Mouse (Mus musculus) brain, embryonic 18.5 days (tissue): ENCODE data around the gene Calcoco1.

ENCODE experiments used
- DNase-seq: peaks from one replicate; pipeline ENCODE4 v3.0.0-alpha.2; 2012; ENCODE audit warnings: low read depth, low spot score

Gene Calcoco1

DNA sequence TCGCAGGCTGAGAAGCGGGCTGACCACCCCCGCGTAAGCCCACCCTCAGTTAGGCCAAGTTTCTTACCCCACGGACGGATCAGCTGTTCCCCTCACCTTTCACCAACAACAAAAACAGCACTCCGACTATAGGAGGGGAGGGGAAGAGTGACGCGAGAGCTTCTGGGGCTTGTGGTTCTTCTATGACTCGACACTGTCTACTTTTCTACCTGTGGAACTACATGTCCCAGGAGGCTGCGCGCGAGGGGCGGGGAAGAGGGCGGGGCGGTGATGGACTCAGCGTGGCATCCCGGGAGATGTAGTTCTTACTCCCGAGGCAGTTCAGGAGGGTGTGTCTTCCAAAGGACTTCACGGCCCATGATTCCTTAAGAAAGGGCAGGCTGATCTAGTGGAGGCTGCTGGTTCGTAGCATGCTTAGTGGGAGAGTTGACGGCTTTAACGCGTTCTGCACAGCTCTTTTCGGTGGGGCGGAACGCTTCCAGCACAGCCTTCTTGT lies at the start of gene Calcoco1:
Gene Calcoco1 (minus strand): TSS at position 199 of the 496 bp plus-strand sequence.
- peak; percentile 97 for DNase-seq

GRCm38 (mm10) chr15:102770866-102771265 lies 48.9 kb upstream of the Calcoco1 start:
- no peak for DNase-seq

DNA sequence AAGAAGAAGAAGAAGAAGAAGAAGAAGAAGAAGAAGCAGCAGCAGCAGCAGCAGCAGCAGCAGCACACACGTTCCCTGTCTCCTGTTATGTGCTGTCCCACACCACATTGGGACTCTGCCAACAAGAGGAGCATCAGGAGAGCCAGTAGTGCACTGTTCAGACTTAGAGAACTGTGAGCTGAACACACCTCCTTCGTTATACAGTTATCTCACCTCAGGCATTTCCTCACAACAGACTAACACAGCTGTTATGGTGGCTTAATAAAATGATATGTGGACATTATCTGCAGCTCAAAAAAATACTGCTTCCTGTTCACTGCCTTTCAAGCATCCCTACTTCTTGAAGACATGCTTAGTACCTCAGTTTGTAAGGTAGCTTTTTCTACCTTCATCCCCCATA lies 43.2 kb upstream of the Calcoco1 start:
- DNase-seq = no peak

DNA sequence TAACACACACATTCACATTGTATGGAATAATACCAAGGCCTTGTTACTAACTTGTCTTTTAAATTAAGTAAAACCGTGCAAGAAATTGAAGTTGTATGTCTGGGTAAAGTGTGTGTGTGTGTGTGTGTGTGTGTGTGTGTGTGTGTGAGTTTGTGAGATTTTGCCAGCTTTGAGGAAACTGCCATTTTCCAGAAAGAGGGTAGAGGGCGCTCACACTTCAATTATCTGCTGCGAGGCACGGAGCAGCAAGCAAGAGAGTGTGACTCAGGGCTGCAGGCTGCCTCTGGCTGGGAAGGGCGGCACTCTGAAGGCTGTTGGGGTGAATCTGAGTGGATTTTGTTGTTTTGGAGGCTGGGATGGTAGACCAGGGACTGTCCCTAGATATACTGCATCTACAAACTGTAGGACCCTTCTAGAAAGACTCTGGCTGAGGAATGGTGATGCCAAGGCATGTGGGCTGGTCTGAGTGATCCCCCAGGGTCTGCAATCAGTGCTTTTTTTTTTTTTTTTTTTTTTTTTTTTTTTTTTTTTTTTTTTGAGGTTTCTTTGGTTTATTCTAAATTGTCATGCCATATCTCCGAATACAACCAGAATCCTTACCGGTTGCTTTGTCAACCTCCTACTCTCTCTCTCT lies 39.9 kb upstream of the Calcoco1 start:
- DNase-seq = no peak

- DNase-seq = no peak
Observed at GRCm38 (mm10) chr15:102757686-102758085, 35.7 kb upstream of the Calcoco1 start.

GRCm38 (mm10) chr15:102755053-102755452 lies 33.1 kb upstream of the Calcoco1 start:
- DNase-seq = no peak

DNA sequence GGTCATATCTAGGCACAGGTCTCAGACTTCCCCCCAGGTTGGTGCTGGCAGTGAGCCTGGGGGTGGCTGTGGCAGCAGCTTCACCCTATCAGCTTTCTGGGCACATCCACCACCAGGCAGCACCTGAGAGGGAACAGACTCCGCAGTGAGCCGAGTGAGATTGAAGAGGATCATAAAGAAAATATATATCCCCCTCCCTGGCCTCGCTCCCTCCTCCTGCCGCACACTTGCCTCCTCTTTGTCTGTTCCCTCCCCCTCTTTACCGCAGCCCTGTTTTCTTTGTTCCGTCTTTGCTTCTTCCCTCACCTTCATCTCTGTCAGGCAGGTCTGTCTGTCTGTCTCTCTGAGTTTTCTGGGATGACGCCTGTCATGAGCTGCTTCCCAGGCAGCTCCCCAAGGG lies 32.4 kb upstream of the Calcoco1 start:
- DNase-seq = no peak

DNA sequence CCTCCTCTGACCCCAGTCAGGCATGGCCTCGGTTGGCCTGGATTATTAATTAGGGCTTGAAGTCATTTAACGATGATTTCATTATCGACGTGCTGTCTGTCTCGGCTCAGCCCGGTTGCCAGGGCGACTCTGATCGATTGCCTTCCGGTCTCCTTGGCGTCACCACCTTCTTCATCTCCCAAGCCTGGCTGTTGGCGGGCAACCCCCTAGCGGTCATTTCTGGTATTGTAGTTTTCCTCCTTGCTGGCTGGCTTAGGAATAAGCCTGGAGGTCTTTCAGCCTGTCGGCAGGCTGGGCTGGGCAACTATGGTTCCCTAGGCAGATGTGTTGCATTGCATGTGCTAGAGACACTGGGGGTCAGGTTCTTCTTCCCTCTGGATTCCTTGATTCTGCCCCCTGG lies 31.2 kb upstream of the Calcoco1 start:
- DNase-seq = no peak

DNA sequence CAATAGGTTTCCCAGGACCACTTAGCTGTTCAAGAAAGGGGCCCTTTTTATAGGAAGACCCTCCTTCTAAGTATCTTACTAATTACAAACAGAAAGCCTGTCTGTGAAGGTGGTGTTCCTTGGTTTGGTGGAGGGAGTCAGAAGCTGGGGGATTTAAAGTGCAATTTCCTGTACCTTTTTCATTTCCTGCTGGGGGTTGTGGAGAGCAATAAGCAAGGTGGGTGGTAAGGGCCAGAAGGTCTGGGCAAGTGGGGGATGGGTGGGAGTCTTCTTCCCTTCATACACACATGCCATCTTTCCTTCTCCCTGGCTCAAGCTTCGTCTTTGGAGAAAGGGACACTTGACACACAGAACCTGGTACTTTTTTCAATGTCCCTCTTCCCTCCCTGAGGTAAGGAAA lies 30.2 kb upstream of the Calcoco1 start:
- DNase-seq = no peak

DNA sequence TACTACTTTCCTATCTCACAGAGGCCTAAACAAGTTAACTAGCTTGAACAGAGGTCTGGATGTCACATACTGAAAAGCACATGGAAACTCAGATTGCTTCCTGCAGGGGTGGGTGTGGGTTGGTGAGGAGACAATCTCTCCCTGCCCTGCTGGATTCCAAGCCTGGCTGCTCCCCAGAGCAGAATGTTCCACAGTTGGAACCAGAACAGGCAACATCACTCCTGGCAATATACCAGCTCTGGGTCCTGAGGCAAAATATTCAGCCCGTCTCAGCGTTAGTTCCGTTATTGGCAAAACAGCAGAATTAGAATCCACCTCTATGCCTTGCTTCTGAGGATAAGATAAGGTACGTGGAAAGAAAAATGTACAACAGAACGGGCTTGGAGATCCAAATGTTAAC lies 28.3 kb upstream of the Calcoco1 start:
- DNase-seq = no peak

DNA sequence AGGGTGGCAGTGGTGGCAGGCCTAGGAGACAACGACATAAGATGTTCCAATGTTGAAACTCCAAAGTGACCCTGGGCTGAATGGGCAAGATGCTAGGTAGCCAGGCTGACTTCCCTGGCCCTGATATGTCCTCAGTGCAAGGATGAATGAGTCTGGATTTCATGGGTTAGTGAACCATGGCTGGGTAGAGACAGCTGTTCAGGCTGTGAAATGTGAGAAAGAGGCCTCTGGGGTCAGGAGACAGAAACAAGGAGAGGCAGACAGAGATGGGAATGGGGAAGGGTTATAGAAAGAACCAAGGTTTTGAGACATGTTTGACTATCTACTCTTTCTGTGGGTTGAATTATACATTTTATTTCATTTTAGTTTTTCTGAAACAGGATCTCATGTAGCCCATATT lies 27.1 kb upstream of the Calcoco1 start:
- no peak for DNase-seq

DNA sequence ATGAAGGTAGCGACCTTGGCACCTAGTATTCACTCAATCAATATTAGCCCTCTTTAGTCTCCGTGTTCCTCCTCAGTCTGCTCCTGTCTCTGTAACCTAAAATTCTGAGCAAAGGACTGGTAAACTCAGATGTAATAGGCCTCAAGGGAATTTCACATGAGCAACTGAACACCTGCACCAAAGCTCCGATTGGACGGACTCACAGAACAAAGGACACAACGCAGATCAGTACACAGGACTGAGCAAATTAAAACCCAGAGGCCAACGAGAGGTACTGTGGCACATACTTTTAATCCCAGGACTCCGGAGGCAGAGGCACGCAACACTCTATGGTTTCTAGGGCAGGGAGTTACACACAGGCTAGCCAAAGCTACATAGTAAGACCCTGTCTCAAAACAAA lies 25.9 kb upstream of the Calcoco1 start:
- DNase-seq = no peak

DNA sequence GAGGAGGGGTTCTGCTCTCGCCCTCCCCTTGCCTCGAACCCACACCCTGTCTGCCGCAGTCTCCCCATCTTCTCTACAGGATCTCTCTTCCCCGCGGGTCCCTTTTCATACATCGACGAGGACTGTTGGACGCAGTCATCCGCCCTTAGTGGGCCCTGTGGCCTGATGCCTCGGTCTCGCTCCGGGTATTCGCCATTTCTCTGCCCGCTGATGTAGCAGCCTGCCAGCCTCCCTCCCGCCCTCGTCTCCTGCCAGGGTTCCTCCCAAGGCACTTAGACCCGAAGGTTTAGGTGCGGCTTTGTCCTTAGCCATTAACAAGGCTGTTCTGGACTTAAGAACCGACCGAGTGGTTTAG lies 25.3 kb upstream of the Calcoco1 start:
- DNase-seq = no peak

GRCm38 (mm10) chr15:102746488-102747285 lies 24.7 kb upstream of the Calcoco1 start:
- DNase-seq = no peak

- peak; percentile 72 for DNase-seq
Observed at GRCm38 (mm10) chr15:102746126-102746487, 24.1 kb upstream of the Calcoco1 start.

DNA sequence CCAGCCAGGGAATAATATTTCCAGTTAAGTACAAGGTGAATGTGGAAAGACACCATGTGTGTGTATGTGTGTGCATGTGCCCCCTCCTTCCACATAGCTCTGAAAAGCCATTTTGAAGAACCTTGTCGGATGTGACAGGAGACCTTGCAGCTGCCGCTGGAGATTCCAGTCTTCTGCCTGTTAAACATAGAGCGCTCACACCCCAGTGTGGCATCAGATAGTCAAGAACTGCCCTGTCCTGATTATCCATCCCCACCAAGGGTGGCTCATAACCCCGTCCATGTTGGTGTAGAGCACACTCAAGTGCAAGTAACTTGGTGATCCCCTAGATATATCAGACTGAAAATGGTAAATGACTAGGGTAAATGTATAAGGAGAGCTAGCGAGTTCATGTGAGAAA lies 23.4 kb upstream of the Calcoco1 start:
- DNase-seq = no peak

DNA sequence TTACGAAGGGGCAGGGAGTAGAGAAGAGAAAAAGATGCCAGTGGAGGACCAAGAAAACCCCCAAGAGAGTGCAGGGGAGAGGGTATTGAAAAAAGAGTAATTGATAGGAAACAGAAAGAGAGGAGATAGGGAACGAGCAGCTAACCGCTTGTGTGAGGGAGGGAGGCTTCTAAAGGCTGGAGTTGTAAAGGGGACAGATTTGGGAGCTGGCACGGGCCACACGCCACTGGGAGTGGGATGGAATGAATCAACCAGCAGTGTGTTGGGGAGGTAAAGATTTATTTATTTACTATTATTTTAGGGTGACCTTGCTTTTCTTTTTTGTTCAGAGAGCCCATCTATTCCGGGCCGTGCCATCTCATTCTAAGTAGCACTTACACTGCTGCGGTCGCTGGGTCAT lies 22.9 kb upstream of the Calcoco1 start:
- no peak for DNase-seq

DNA sequence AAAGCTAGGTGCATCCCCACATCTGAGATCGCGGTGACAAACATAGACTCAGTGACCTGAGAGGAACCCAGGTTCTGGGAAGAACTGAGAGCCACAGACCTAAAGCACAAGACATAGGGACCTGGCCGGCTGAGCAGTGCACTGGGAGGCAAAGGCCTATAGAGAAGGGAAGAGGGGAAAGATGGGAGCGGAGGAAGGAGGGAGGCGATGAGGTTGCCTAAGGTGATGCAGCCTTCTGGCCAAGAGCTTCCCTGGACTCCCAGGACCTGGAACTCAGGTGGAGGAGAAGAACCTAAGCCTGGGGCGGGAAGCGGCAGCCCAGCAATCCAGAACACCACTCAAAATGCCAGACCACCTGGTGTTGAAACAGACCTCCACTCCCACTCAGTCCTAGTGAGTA lies 22.4 kb upstream of the Calcoco1 start:
- DNase-seq = no peak

DNA sequence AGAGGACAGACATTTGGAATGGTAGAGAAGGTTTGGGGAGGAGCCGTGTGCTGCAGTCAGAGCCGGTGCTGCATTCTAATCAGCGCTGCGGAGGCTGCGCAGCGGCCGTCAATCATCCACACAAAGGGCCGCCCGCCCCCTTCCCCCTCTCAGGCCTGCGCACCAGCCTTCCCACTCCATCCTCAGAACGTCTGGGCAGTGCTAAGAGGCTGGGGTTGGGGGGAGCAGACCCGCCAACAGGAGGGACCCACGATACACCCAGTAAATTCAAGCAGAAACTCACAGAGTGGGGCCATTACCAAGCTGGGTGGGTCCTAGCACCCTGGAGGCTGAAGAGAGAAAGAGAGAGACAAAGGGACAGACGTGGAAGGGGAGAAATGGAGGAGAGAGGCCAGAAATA lies 22.0 kb upstream of the Calcoco1 start:
- no peak for DNase-seq

GRCm38 (mm10) chr15:102743196-102743595 lies 21.2 kb upstream of the Calcoco1 start:
- DNase-seq = no peak

DNA sequence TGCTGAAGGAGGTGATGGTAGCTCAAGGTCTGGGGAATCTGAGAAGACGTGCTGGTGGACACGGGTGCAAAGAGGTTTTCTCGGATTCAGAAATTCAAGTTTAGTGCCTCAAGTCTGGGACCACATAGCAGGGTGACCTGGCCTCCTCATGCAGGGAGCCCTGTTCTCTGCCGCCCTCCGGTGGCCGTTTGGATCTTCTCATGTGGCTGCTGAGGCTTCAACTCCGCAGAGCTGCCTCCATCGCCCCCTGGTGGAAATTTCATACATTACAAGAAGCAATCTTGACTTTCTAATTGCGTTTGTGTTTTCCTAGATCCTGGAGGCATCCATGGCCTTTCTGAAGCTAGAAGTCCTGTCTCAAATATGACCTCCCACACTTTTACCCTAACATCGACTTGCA lies 20.6 kb upstream of the Calcoco1 start:
- DNase-seq = peak; percentile 81

- no peak for DNase-seq
Observed at GRCm38 (mm10) chr15:102739520-102740297, 17.7 kb upstream of the Calcoco1 start.

DNA sequence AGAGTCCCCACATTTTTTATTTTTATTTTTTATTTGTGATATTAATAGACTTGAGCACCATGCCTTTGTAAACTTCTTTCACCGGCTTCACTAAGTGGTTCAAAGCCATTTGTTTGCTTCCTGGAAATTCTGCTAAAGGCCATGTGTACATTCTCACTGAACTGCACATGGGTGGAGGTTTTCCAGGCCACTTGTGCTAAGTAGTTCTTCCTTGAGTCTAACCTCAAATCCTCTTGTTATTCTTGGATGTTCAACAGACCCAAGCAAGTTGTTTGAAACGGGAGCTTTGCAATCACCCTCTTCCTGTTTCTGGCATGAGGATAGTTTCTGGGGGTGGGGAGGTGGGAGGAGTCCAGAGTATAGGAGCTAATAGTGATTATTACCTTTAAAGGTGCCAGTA lies 16.5 kb upstream of the Calcoco1 start:
- DNase-seq = no peak
